Mouse (Mus musculus): ENCODE results near the gene A2ml1.

Gene A2ml1

DNA sequence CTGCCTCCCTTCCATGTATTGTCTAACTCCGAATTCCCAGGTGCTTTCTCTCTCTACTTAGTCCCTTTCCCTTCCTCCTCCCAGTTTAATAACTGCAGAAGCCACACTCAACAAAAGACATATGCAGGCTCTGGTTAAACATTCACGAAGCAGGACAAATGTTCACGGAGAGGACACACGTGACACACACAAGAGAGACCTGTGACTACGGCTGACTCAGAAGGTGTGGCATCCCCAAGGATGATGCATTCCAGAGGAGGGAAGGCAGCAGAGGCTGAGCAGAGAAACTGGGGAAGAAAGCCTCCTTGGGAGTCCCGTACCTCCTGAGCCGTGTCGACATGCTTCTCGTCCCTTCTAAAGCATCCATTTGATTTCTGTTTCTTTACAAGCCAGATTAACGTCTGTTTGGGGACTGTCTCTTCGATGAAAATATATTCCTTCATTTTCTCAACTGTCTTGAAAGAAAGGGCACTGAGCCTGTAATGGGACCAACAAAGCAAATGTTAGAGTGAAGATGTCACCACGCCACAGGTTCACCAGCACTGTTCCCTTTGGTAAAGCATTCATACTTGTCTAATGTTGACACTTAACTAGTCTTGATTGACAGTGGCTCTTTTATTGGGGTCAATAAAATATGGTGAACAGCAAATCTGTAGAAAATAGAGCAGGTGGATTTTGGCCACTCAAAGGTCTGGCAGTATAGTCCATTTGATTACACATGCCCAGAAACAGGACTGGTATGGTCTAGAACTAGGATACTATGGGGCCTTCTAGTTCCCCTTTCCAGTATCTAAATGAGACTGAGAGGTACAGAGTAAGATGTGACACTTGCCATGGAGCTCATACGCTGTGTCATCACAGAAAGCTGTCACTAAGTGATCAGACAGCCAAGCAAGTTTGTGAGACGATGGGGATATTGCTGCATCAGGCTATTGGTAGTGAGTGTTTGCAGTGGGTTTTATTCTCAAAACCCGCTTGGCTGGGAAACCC is 31.6 kb downstream of the A2ml1 start:
- DNase-seq = no peak

- no peak for DNase-seq
These were observed 32.9 kb downstream of the A2ml1 start for GRCm38 (mm10) chr6:128548532-128548931.

- DNase-seq = no peak
These were observed 36.0 kb downstream of the A2ml1 start for GRCm38 (mm10) chr6:128545402-128545801.

- peak in 1 of 2 experiments; percentile 6 for DNase-seq
These were observed 38.2 kb downstream of the A2ml1 start for GRCm38 (mm10) chr6:128543226-128543625.

- no peak for DNase-seq
These were observed 46.2 kb downstream of the A2ml1 start for GRCm38 (mm10) chr6:128535250-128535649.

- DNase-seq = no peak
These were observed 48.1 kb downstream of the A2ml1 start for GRCm38 (mm10) chr6:128533296-128533695.

DNA sequence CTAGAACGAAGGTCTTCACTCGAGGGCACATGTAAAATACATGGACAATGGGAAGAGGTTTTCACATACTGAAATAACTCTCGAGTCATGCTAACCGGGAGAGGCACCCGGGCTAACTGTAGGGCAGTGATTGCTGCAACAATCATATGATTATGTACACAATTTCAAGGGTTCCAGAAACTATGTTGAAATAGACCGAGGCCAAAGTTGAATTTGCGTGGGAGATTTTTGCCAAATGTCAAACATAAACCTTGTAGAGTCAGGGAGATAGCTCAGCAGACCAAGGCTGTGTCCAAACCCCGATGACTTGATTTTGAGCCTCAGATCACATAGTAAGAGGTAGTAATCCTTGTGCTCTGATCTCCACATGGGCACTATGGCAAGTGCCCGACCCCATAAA is 48.7 kb downstream of the A2ml1 start:
- no peak for DNase-seq

GRCm38 (mm10) chr6:128528491-128528890 is 52.9 kb downstream of the A2ml1 start:
- no peak for DNase-seq

DNA sequence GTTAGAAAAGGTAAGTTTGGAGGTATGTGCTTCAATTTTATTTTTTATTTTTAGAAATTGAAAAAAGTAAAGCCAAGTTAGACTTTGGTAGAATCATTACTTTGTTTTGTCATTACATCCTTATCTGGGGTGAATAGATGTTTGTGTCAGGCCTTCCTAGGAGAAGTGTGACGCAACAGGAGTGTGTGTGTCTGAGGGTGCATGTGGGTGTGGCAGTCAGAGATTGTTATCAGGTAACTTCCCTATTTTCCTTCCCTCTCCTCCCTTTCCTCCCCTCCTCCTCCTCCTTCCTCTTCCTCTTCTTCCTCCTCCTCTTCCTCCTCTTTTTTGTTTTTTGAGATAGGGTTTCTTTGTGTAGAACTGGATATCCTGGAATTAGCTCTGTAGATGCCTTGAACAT is 54.3 kb downstream of the A2ml1 start:
- no peak for DNase-seq

DNA sequence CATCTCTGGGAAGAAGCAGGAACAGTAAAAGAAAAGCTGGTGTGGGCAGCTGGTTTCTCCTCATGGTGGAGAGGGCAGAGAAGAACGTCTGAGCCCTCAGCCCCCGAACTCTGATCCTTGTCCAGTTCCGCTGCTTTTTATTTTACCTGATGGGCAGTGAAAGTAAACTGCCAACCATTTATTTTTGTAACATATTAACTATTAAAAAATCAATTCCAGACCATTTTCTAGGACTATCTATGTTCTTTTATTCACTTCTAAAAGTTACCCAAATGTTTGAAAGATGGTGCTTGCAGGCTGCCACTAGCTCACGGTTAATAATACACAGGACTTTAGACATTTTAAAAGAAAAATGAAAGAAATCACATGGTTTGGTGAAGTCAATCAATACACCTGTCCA is 54.8 kb downstream of the A2ml1 start, which contains the start of gene Pzp:
Gene Pzp (minus strand): TSS at position 120 of the 400 bp plus-strand sequence.
- DNase-seq = no peak

DNA sequence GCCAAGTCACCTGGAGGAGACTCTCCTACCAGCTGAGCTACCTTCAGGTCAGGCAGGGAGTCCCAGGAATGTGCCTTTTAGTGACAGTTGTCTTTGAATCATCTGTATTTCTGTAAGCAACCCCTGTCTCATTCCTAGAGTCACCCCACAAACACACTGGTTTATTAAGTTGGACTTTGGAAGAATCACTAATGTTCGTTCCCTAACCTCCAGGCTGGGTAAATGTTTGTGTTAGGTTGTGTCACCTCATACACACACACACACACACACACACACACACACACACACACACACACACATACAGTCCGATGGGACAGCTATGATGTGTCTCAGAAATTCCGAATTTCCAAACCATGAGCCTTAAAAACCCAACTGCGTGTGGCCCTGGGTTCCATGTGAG is 55.6 kb downstream of the A2ml1 start:
- no peak for DNase-seq

DNA sequence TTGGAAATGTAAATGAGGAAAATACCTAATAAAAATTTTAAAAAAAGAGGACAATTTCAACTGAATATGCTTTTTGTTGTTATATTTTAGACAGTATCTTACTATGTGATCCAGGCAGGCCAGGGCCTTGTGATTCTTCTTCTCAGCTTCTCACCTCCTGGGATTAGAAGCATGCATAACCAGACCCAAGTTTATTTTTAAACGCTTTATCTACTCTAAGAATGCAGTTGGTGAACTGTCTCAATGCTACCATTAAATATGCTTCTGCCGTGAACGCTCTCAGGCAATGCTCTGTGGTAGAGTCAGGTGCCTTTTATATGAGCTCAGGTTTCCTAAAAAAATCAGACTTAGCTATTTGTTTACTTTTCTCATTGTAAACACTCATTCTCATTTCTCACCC is 58.0 kb downstream of the A2ml1 start:
- no peak for DNase-seq

GRCm38 (mm10) chr6:128519159-128519558 is 62.2 kb downstream of the A2ml1 start:
- DNase-seq = no peak

GRCm38 (mm10) chr6:128505676-128506236 is 75.7 kb downstream of the A2ml1 start:
- no peak for DNase-seq

DNA sequence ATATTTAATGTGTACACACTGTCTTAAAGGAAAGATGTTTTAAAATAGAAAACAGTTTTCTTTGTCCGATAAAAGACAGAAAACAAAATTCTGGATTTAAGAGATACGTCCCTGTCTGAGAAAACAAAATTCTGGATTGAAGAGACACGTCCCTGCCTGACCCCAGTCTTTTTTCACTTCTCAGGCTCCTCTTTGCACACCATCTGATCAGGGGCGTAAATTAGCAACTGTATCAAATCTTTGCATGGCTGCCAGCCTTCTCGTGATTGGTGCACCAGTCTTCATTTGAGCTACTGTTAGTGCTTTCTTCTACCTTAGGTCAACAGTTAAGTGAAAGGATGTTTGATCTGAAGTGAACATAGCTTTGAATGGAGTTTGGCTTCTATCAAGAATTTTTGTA is 76.7 kb downstream of the A2ml1 start:
- DNase-seq = no peak

- DNase-seq = no peak
These were observed 86.1 kb downstream of the A2ml1 start for GRCm38 (mm10) chr6:128495346-128495745.

GRCm38 (mm10) chr6:128494646-128495331 is 86.6 kb downstream of the A2ml1 start:
- DNase-seq = no peak

DNA sequence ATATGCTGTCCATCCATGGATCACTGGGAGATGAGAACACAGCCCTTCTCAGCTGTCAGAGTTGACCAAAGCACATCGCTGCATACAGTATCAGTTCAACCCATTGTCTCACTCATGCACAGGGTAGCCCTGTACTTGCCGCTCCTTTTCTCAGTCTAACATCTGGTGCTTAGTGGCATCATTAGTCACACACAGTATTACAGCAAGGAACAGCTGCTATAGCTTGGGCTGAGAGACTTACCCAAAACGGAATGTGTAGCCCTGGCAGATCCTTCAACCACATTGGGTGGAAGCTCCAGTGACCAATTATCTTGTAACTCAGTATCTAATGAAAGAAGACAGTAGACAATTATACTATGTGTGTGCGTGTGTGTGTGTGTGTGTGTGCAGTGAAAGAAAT is 89.5 kb downstream of the A2ml1 start:
- no peak for DNase-seq

DNA sequence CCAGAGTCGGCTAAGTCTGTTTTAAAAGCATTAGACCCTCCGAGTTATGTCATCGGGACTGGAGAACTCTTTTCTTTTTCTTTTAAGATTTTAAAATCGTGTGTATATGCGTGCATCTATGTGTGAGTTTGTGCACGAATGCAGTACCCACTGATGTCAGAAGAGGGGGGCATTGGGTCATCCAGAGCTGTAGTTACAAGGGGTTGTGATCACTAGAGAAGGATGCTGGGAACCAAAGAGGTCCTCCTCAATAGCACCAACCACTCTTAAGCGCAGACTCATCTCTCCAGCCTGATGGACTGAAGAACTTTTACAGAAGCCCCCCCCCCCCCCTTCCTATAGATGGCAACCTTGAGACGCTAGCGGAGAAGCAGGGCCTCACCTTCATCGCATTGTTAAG is 91.3 kb downstream of the A2ml1 start:
- no peak for DNase-seq
